Mouse (Mus musculus) B cell, adult (primary cell): ENCODE measurements around the gene Tmed2. TPM values are rescaled to one million over a fixed set of nuclear protein-coding genes. Genes with fewer than 3 reads are reported as not detected.

Experiments
- total RNA-seq: library from RNA; stranded (reverse); gene quantifications from 4 replicates; pipeline ENCODE4 v1.2.4, GENCODE M21; 2023; ENCODE audit not compliant: inconsistent age

Gene Tmed2
- 97.8 to 118 TPM (median 104 TPM) in 4 replicates for total RNA-seq

GRCm38 (mm10) chr5:124540383-124540786, at the start of gene Tmed2:
Tmed2 (plus strand) TSS chr5:124540695.

GRCm38 (mm10) chr5:124530655-124531582, 9.6 kb upstream of the Tmed2 start, which contains the start of gene Rilpl1:
Rilpl1 (minus strand) TSS chr5:124531391.

DNA sequence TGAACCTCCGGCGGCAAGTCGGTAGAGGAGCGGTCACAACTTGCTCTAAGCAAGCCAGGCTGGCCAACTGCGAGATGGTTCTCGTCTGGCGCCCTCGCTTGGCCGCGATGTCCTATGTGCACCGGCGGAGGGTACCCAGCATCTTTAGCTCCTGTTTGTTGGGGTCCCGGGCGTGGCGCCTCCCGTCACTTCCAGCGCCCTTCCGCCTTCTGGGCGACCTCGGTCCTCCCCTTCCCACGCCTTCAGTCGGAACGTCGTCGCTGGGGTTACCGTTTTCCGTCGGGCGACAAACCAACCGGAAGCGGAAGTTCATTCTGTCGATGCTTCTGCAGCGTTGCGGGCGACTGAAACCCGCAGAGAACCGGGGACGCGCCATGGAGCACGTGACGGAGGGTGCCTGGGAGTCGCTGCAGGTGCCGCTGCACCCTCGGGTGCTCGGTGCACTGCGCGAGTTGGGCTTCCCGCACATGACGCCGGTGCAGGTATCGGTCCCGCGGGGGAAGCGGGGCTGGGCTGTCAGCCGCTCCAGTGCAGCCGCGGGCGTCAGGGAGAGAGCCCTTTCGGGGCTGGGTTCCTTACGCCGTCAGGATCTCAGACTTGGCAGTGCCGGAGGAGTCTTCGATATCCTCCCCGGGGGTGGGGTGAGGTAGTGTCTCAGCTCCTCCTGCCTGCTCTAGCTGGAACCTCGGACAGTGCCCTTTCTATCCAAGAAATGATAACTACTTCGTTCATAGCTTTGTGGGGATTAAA, 12.2 kb downstream of the Tmed2 start, which contains the start of gene Ddx55:
Gene Ddx55 (plus strand): TSS at position 307 of the 750 bp plus-strand sequence.

DNA sequence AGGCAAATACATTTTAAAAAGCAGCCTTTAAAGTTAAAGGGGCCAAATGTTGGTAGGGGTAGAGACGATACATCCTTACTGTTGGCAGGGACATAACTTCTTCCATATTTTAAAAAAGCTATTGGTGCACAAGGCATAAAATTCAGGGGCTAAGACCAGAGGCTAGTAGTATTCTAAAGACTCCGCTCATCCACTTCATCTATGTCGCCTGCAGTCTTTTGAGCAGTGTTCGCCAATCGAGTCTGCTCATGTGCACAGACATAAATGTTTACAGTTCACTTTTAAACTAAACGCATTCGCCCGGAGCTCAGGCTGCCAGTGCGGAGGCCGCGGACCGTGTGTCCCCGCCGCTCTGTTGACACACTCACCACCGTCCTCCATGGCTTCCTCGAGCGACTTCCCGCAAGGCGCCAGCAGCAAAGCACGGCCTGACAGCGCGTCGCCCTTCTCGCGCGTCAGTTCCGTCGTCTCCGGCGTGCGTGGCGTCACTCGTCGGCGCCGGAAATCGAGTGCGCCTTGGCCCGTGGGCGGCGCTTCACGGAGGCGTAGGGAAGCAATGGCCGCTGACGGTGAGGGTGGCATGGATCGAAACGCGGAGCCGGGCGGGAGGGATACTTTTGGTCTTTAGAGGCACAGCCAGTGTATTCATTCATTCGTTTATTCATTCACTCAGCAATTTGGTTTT, 38.3 kb downstream of the Tmed2 start, which contains the start of the genes Eif2b1 and Gtf2h3:
Gene Eif2b1 (minus strand): TSS at position 499 of the 685 bp plus-strand sequence.
Gene Gtf2h3 (plus strand): TSS at position 508 of the 685 bp plus-strand sequence.

Other genes with a start within 250 kb of the Tmed2 start
- 22.6 to 34.6 TPM (median 30.4 TPM) in 4 replicates for gene Mphosph9, start 212.7 kb upstream of the Tmed2 start, total RNA-seq
- gene 2810006K23Rik, start 212.6 kb upstream of the Tmed2 start, total RNA-seq: 4.7 to 7.1 TPM (median 6.1 TPM) in 4 replicates
- gene Cdk2ap1, start 177.6 kb upstream of the Tmed2 start, total RNA-seq: 98.9 to 113 TPM (median 107 TPM) in 4 replicates
- gene Sbno1, start 114.7 kb upstream of the Tmed2 start, total RNA-seq: 183 to 219 TPM (median 206 TPM) in 4 replicates
- gene Kmt5a, start 100.8 kb upstream of the Tmed2 start, total RNA-seq: 48.6 to 55.1 TPM (median 54.1 TPM) in 4 replicates
- 153 to 158 TPM (median 154 TPM) in 4 replicates for gene Rilpl2, start 62.3 kb upstream of the Tmed2 start, total RNA-seq
- gene Snrnp35, start 57.6 kb upstream of the Tmed2 start, total RNA-seq: 15.0 to 23.3 TPM (median 18.6 TPM) in 4 replicates
- 2.3 to 3.0 TPM (median 2.6 TPM) in 4 replicates for gene Rilpl1, start 9.3 kb upstream of the Tmed2 start, total RNA-seq
- 40.4 to 44.1 TPM (median 42.1 TPM) in 4 replicates for gene Ddx55, start 12.2 kb downstream of the Tmed2 start, total RNA-seq
- 28.5 to 30.5 TPM (median 30.1 TPM) in 4 replicates for gene Eif2b1, start 38.4 kb downstream of the Tmed2 start, total RNA-seq
- gene Gtf2h3, start 38.4 kb downstream of the Tmed2 start, total RNA-seq: 35.9 to 40.2 TPM (median 37.1 TPM) in 4 replicates
- gene Atp6v0a2, start 87.9 kb downstream of the Tmed2 start, total RNA-seq: 50.5 to 59.9 TPM (median 51.4 TPM) in 4 replicates
- not detected in 4 replicates for gene Dnah10, start 184.4 kb downstream of the Tmed2 start, total RNA-seq